Mouse (Mus musculus) lung, postnatal 4 days (tissue): Measurements from ENCODE around the gene Ilf3.

Source experiments
- DNase-seq, 2 experiments: peaks; one replicate each; pipeline ENCODE4 v3.0.0; 2021

Gene Ilf3

GRCm38 (mm10) chr9:21405525-21405924 lies 37.9 kb downstream of the Ilf3 start:
- no peak for DNase-seq

GRCm38 (mm10) chr9:21407951-21408350 lies 40.3 kb downstream of the Ilf3 start:
- DNase-seq, result peak; percentile 45 to 51

- DNase-seq, result no peak
These were observed 41.0 kb downstream of the Ilf3 start for GRCm38 (mm10) chr9:21408624-21409023.

GRCm38 (mm10) chr9:21409592-21410317 lies 42.1 kb downstream of the Ilf3 start:
- peak; percentile 79 to 89 for DNase-seq

- DNase-seq, result peak; percentile 88 to 90
These were observed 44.2 kb downstream of the Ilf3 start, which contains the start of gene Qtrt1 for GRCm38 (mm10) chr9:21411669-21412550. TSS of gene Qtrt1 (plus strand) at chr9:21411837.

- DNase-seq, result no peak
These were observed 50.2 kb downstream of the Ilf3 start for GRCm38 (mm10) chr9:21417866-21418265.

- no peak for DNase-seq
These were observed 52.0 kb downstream of the Ilf3 start for GRCm38 (mm10) chr9:21419646-21420045.

- peak; percentile 99 for DNase-seq
These were observed 57.2 kb downstream of the Ilf3 start, which contains the start of gene Dnm2 for GRCm38 (mm10) chr9:21424631-21425555. TSS of gene Dnm2 (plus strand) at chr9:21424908.

GRCm38 (mm10) chr9:21425556-21425945 lies 57.9 kb downstream of the Ilf3 start:
- DNase-seq, result no peak

- DNase-seq, result peak; percentile 39 to 46
These were observed 58.3 kb downstream of the Ilf3 start for GRCm38 (mm10) chr9:21426013-21426412.

- DNase-seq, result no peak
These were observed 58.9 kb downstream of the Ilf3 start for GRCm38 (mm10) chr9:21426525-21426924.

GRCm38 (mm10) chr9:21427773-21428172 lies 60.1 kb downstream of the Ilf3 start:
- no peak for DNase-seq

- DNase-seq, result no peak
These were observed 60.5 kb downstream of the Ilf3 start for GRCm38 (mm10) chr9:21428178-21428577.

GRCm38 (mm10) chr9:21430724-21431123 lies 63.1 kb downstream of the Ilf3 start:
- no peak for DNase-seq

- no peak for DNase-seq
These were observed 64.4 kb downstream of the Ilf3 start for GRCm38 (mm10) chr9:21432066-21432465.

GRCm38 (mm10) chr9:21433766-21434165 lies 66.1 kb downstream of the Ilf3 start:
- DNase-seq, result peak; percentile 49 to 72

GRCm38 (mm10) chr9:21434410-21434809 lies 66.7 kb downstream of the Ilf3 start:
- DNase-seq, result no peak

GRCm38 (mm10) chr9:21435777-21436635 lies 68.3 kb downstream of the Ilf3 start:
- DNase-seq, result peak; percentile 47 to 63

- no peak for DNase-seq
These were observed 69.9 kb downstream of the Ilf3 start for GRCm38 (mm10) chr9:21437577-21437976.

- DNase-seq, result peak; percentile 34 to 69
These were observed 70.5 kb downstream of the Ilf3 start for GRCm38 (mm10) chr9:21438219-21438618.

GRCm38 (mm10) chr9:21439456-21439855 lies 71.8 kb downstream of the Ilf3 start:
- no peak for DNase-seq

GRCm38 (mm10) chr9:21439914-21440313 lies 72.2 kb downstream of the Ilf3 start:
- DNase-seq, result no peak
